Mouse (Mus musculus): ENCODE data around the gene Gm49384. TPM values are rescaled to one million over a fixed set of nuclear protein-coding genes. Genes with fewer than 3 reads are reported as not detected.
A peak's percentile ranks its signal among the peaks of the same experiment; 100 is the strongest.

Gene Gm49384
- polyA plus RNA-seq (2014; fragmentation: Nextera tagmentation; extraction: Ambion mirVana) = 42.7 and 46.3 TPM in 2 replicates

GRCm38 (mm10) chr12:69204052-69204833, at the start of gene Gm49384:
Gm49384 (minus strand) TSS chr12:69204267.
- no peak within 1 kb of the TSS for H3K27ac ChIP-seq (replicated peaks; ENCODE audit: low read depth, low read length)
- ATAC-seq (replicated peaks; ENCODE audit: insufficient number of reproducible peaks, low FRiP score, low TSS enrichment, low read depth) (0 out of 2 replicates have a peak, but pooled peaks have one; percentile 46), DNase-seq (ENCODE audit: low spot score) (peak; percentile 38)
- WGBS = 85% methylated on average over 16 of the region's 16 CpGs
- H3K4me1 ChIP-seq (ENCODE audit: control insufficient read depth, insufficient read depth, low read length) = no peaks in the 10 kb centered on the region
- H3K4me2 ChIP-seq (ENCODE audit: low read depth, low read length) = no peak within 1 kb of the TSS
- no peaks in the 10 kb centered on the region; the same call in 1 of the 2 replicates for H3K36me3 ChIP-seq (replicated peaks; ENCODE audit: control insufficient read depth, insufficient read depth, low read depth, low read length)
- no peaks in the 10 kb centered on the region for H3K27me3 ChIP-seq (ENCODE audit: control insufficient read depth, insufficient read depth, low read length)
- no peaks in the 10 kb centered on the region for H3K9me3 ChIP-seq (replicated peaks; ENCODE audit: control insufficient read depth, low read length)
- H3K9ac ChIP-seq (replicated peaks; ENCODE audit: low read length) = no peak within 1 kb of the TSS
- no peak within 1 kb of the TSS for H3K4me3 ChIP-seq (ENCODE audit: low read depth, low read length)

- no peak overlapping the region for H3K4me3 ChIP-seq (ENCODE audit: low read depth, low read length)
- H3K4me1 ChIP-seq (ENCODE audit: control insufficient read depth, insufficient read depth, low read length) = no peaks in the 10 kb centered on the region
- no peak overlapping the region for H3K27ac ChIP-seq (replicated peaks; ENCODE audit: low read depth, low read length)
- H3K4me2 ChIP-seq (ENCODE audit: low read depth, low read length) = no peak overlapping the region
- ATAC-seq (replicated peaks; ENCODE audit: insufficient number of reproducible peaks, low FRiP score, low TSS enrichment, low read depth) (no peak), DNase-seq (ENCODE audit: low spot score) (no peak)
- WGBS = 85% methylated on average over 1 of the region's 1 CpGs
- no peak overlapping the region for H3K9ac ChIP-seq (replicated peaks; ENCODE audit: low read length)
- H3K9me3 ChIP-seq (replicated peaks; ENCODE audit: control insufficient read depth, low read length) = no peaks in the 10 kb centered on the region
- H3K36me3 ChIP-seq (replicated peaks; ENCODE audit: control insufficient read depth, insufficient read depth, low read depth, low read length) = no peaks in the 10 kb centered on the region
- no peaks in the 10 kb centered on the region for H3K27me3 ChIP-seq (ENCODE audit: control insufficient read depth, insufficient read depth, low read length)
Measured at GRCm38 (mm10) chr12:69253806-69254205, 49.7 kb upstream of the Gm49384 start.

DNA sequence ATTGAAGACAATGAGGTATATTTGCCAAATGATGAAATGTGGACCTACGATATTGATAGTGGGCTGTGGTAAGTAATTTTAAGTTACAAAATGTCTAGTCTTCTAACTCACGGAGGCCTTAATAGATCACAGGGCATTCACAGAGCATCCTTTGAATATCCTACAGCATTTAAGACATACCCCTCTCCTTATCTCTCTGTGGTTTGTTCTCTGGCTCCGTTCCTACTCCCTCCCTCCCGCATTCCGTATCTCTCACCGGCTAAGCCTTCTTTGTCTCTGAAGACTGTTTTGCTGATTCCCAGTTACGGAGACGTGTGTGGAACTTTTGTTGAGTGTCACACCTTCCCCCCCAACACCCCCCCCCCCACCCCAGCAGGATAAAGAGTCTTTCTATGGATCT, 46.7 kb upstream of the Gm49384 start:
- H3K27me3 ChIP-seq (ENCODE audit: control insufficient read depth, insufficient read depth, low read length) = no peaks in the 10 kb centered on the region
- no peak overlapping the region for H3K4me2 ChIP-seq (ENCODE audit: low read depth, low read length)
- H3K9me3 ChIP-seq (replicated peaks; ENCODE audit: control insufficient read depth, low read length) = no peaks in the 10 kb centered on the region
- no peak overlapping the region for H3K27ac ChIP-seq (replicated peaks; ENCODE audit: low read depth, low read length)
- no peak overlapping the region for H3K9ac ChIP-seq (replicated peaks; ENCODE audit: low read length)
- DNase-seq (ENCODE audit: low spot score) = no peak
- whole genome bisulfite sequencing = 79% methylated on average over 8 of the region's 8 CpGs
- no peaks in the 10 kb centered on the region for H3K36me3 ChIP-seq (replicated peaks; ENCODE audit: control insufficient read depth, insufficient read depth, low read depth, low read length)
- no peaks in the 10 kb centered on the region for H3K4me1 ChIP-seq (ENCODE audit: control insufficient read depth, insufficient read depth, low read length)
- no peak for ATAC-seq (replicated peaks; ENCODE audit: insufficient number of reproducible peaks, low FRiP score, low TSS enrichment, low read depth)
- no peak overlapping the region for H3K4me3 ChIP-seq (ENCODE audit: low read depth, low read length)

GRCm38 (mm10) chr12:69249766-69250165, 45.7 kb upstream of the Gm49384 start:
- no peaks in the 10 kb centered on the region for H3K27me3 ChIP-seq (ENCODE audit: control insufficient read depth, insufficient read depth, low read length)
- WGBS = 84% methylated on average over 4 of the region's 4 CpGs

DNA sequence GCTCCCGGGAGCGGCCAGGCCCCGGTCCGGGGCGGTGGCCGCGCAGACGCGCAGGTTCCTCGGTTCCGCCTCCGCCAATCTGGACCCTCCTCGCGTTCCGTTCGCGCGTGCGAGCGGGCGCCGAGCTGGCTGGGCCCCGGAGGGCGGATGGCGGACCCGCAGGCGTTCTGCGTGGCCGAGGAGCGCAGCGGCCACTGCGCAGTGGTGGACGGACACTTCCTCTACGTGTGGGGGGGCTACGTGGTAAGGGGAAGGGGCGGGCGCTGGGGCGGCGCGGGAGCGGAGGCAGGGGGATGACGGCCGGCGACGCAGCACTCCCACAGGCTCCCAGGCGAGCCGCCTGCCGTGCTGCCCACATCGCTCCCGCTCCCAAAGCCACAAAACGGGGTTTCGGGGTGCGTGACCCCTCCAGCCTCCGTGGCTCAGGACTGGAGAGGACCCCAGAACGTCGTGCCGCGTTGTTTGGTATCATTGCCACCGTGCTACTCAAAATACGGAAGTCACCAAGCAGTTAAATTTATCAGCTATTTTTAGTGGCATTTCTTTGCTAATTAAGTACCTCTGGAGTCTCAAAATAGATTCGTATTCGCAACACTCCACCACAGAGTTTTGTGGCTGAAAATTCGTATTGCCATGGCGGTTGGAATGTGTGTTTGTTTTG, 37.8 kb upstream of the Gm49384 start:
- Histone ChIP-seq H3K27me3 (ENCODE audit: control insufficient read depth, insufficient read depth, low read length) (no peaks in the 10 kb centered on the region), H3K4me1 (ENCODE audit: control insufficient read depth, insufficient read depth, low read length) (no peaks in the 10 kb centered on the region), H3K27ac (replicated peaks; ENCODE audit: low read depth, low read length) (peak overlapping the region; percentile 65; the same call in 1 of the 2 replicates), H3K4me2 (ENCODE audit: low read depth, low read length) (peak overlapping the region; percentile 59), H3K9me3 (replicated peaks; ENCODE audit: control insufficient read depth, low read length) (no peaks in the 10 kb centered on the region), H3K36me3 (replicated peaks; ENCODE audit: control insufficient read depth, insufficient read depth, low read depth, low read length) (no peaks in the 10 kb centered on the region), H3K9ac (replicated peaks; ENCODE audit: low read length) (peak overlapping the region; percentile 89), H3K4me3 (ENCODE audit: low read depth, low read length) (peak overlapping the region; percentile 71)
- DNase-seq (ENCODE audit: low spot score) (peak; percentile 78), ATAC-seq (replicated peaks; ENCODE audit: insufficient number of reproducible peaks, low FRiP score, low TSS enrichment, low read depth) (peak; percentile 91)
- under 1% methylated on average over 64 of the region's 64 CpGs for WGBS

More at GRCm38 (mm10) chr12:69249766-69250165, 45.7 kb upstream of the Gm49384 start:
- no peaks in the 10 kb centered on the region for H3K4me1 ChIP-seq (ENCODE audit: control insufficient read depth, insufficient read depth, low read length)
- no peaks in the 10 kb centered on the region for H3K9me3 ChIP-seq (replicated peaks; ENCODE audit: control insufficient read depth, low read length)
- no peak overlapping the region for H3K27ac ChIP-seq (replicated peaks; ENCODE audit: low read depth, low read length)
- DNase-seq (ENCODE audit: low spot score) (no peak), ATAC-seq (replicated peaks; ENCODE audit: insufficient number of reproducible peaks, low FRiP score, low TSS enrichment, low read depth) (no peak)
- no peak overlapping the region for H3K4me3 ChIP-seq (ENCODE audit: low read depth, low read length)
- no peak overlapping the region for H3K4me2 ChIP-seq (ENCODE audit: low read depth, low read length)
- no peak overlapping the region for H3K9ac ChIP-seq (replicated peaks; ENCODE audit: low read length)
- H3K36me3 ChIP-seq (replicated peaks; ENCODE audit: control insufficient read depth, insufficient read depth, low read depth, low read length) = no peaks in the 10 kb centered on the region

DNA sequence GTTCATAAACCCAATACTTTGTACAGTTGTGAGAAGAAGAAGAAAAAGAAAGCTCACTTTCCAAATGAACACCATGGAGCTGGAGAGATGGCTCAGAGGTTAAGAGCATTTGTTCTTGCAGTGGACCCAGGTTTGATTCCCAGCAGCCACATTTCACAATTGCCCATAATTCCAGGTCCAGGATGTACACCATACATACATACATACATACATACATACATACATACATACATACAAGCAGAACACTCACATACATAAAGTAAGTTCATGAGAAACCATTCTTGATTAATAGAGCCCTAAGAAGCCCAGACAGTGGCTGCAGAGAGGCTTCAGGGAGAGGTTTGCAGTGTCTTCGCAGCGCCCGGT, 37.3 kb upstream of the Gm49384 start:
- H3K4me1 ChIP-seq (ENCODE audit: control insufficient read depth, insufficient read depth, low read length) = no peaks in the 10 kb centered on the region
- peak overlapping the region; percentile 65; the same call in 1 of the 2 replicates for H3K27ac ChIP-seq (replicated peaks; ENCODE audit: low read depth, low read length)
- H3K4me3 ChIP-seq (ENCODE audit: low read depth, low read length) = peak overlapping the region; percentile 71
- H3K9ac ChIP-seq (replicated peaks; ENCODE audit: low read length) = peak overlapping the region; percentile 89
- no peaks in the 10 kb centered on the region for H3K36me3 ChIP-seq (replicated peaks; ENCODE audit: control insufficient read depth, insufficient read depth, low read depth, low read length)
- WGBS = 0% methylated on average over 3 of the region's 3 CpGs
- no peaks in the 10 kb centered on the region for H3K27me3 ChIP-seq (ENCODE audit: control insufficient read depth, insufficient read depth, low read length)
- no peaks in the 10 kb centered on the region for H3K9me3 ChIP-seq (replicated peaks; ENCODE audit: control insufficient read depth, low read length)
- H3K4me2 ChIP-seq (ENCODE audit: low read depth, low read length) = peak overlapping the region; percentile 59
- ATAC-seq (replicated peaks; ENCODE audit: insufficient number of reproducible peaks, low FRiP score, low TSS enrichment, low read depth) = peak; percentile 30
- DNase-seq (ENCODE audit: low spot score) = peak; percentile 6

GRCm38 (mm10) chr12:69240876-69241275, 36.8 kb upstream of the Gm49384 start, which contains the start of gene Klhdc1:
Klhdc1 (plus strand) TSS chr12:69241176.
- H3K4me1 ChIP-seq (ENCODE audit: control insufficient read depth, insufficient read depth, low read length) = no peaks in the 10 kb centered on the region
- WGBS = 69% methylated on average over 6 of the region's 6 CpGs
- no peaks in the 10 kb centered on the region for H3K9me3 ChIP-seq (replicated peaks; ENCODE audit: control insufficient read depth, low read length)
- H3K27ac ChIP-seq (replicated peaks; ENCODE audit: low read depth, low read length) = peak within 1 kb of the TSS; percentile 65; the same call in 1 of the 2 replicates
- H3K4me3 ChIP-seq (ENCODE audit: low read depth, low read length) = peak within 1 kb of the TSS; percentile 71
- H3K4me2 ChIP-seq (ENCODE audit: low read depth, low read length) = peak within 1 kb of the TSS; percentile 59
- no peaks in the 10 kb centered on the region for H3K27me3 ChIP-seq (ENCODE audit: control insufficient read depth, insufficient read depth, low read length)
- ATAC-seq (replicated peaks; ENCODE audit: insufficient number of reproducible peaks, low FRiP score, low TSS enrichment, low read depth) (no peak), DNase-seq (ENCODE audit: low spot score) (no peak)
- H3K36me3 ChIP-seq (replicated peaks; ENCODE audit: control insufficient read depth, insufficient read depth, low read depth, low read length) = no peaks in the 10 kb centered on the region
- H3K9ac ChIP-seq (replicated peaks; ENCODE audit: low read length) = peak within 1 kb of the TSS; percentile 89

DNA sequence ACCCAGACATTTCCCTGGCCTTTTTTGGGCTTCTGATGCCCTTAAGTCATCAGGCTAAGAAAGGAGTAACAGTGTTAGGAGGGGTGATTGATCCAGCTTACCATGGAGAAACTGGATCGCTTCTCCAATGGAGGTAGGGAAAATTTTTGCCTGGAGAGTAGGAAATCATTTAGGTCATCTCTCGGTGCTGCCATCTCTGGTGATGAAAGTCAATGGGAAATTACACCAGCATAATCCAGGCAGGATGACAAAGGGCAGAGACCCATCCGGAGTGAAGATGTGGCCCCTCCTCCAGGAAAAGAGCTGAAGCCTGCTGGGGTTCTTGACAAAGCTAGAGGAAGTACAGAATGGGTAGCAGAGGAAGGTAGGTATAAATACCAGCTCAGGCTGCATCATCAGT, 34.2 kb upstream of the Gm49384 start:
- no peak overlapping the region for H3K4me3 ChIP-seq (ENCODE audit: low read depth, low read length)
- WGBS = 35% methylated on average over 3 of the region's 3 CpGs
- DNase-seq (ENCODE audit: low spot score) (no peak), ATAC-seq (replicated peaks; ENCODE audit: insufficient number of reproducible peaks, low FRiP score, low TSS enrichment, low read depth) (no peak)
- H3K4me2 ChIP-seq (ENCODE audit: low read depth, low read length) = no peak overlapping the region
- no peak overlapping the region for H3K27ac ChIP-seq (replicated peaks; ENCODE audit: low read depth, low read length)
- no peaks in the 10 kb centered on the region for H3K4me1 ChIP-seq (ENCODE audit: control insufficient read depth, insufficient read depth, low read length)
- H3K9ac ChIP-seq (replicated peaks; ENCODE audit: low read length) = no peak overlapping the region
- no peaks in the 10 kb centered on the region for H3K36me3 ChIP-seq (replicated peaks; ENCODE audit: control insufficient read depth, insufficient read depth, low read depth, low read length)
- no peaks in the 10 kb centered on the region for H3K9me3 ChIP-seq (replicated peaks; ENCODE audit: control insufficient read depth, low read length)
- H3K27me3 ChIP-seq (ENCODE audit: control insufficient read depth, insufficient read depth, low read length) = no peaks in the 10 kb centered on the region
